Mouse (Mus musculus): ENCODE data around the gene Jmjd8. TPM values are rescaled to one million over a fixed set of nuclear protein-coding genes. Genes with fewer than 3 reads are reported as not detected.
"Not testable (repeated sequence)": the region's sequence is repeated elsewhere in the genome, so short reads cannot be mapped to it uniquely, and the experiment has no call there.

Gene Jmjd8
- polyA plus RNA-seq, 1 experiment = 47.3 TPM

DNA sequence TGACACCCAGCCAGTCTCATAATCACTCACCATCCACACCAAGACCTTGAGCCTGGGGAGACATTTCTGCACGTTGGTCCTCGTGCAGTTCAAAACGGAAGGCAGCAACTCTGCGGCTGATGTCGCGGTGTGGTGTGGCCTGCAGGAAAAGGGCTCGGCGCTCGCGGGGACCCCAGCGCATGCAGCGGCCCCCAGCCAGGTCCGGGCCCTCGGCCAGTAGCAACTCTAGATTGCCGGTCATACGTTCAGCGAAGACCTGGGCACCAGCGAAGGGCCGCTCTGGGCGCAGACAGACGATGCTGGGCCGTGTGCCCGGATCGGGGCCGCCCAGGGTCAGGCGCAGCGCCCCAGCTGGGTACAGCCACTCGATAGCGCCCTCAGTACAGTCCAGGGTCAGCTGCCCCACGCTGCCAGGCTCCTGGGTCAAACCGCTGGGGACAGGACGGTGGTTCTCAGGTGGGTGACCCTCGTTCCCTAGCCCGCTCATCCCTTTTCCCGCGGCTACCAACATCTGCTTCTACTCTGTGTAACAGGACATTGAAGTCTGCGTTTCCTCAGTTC, 32.4 kb upstream of the Jmjd8 start:
- H3K36me3 ChIP-seq (ENCODE audit: control insufficient read depth, insufficient read depth, low read length) = no peaks in the 10 kb centered on the region
- peak overlapping the region; percentile 69 for H3K4me3 ChIP-seq (ENCODE audit: low read depth, low read length)
- H3K27ac ChIP-seq (ENCODE audit: insufficient read depth, low read depth, low read length) = no peak overlapping the region
- H3K4me1 ChIP-seq (ENCODE audit: control insufficient read depth, insufficient read depth, insufficient read length, low read length) = peaks cover 16% of the 10 kb centered on the region
- no peak for TF ChIP-seq POLR2A (IDR thresholded peaks at IDR 0.05; ENCODE audit: low read depth, low read length)
- TF ChIP-seq CTCF (IDR thresholded peaks at IDR 0.05; ENCODE audit: extremely low read depth, insufficient read length, insufficient replicate concordance, low read depth, low read length) = no peak
- no peaks in the 10 kb centered on the region for H3K27me3 ChIP-seq (ENCODE audit: control insufficient read depth, insufficient read depth, low read length)
- WGBS = 6% methylated on average over 37 of the region's 37 CpGs

DNA sequence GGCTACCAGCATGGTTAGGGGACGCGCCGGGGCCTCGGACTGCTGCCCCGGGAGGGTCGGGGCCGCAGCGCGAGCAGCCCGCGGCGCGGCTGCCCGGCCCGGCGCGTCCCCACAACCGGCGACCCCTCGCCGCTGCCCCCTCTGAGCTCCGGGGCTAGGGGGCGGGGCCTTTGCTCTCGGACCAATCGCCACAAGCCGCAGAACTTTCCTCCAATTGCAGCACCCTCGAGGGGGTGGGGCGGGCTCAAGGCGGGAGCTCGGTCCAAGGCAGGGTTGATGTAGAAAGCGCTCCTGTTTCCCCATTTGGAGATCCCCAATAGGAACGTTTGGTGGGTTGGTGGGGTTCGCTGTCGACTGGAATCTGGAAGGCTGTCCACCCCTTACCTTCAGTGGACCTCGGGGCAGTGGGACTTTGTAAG, 31.7 kb upstream of the Jmjd8 start, which contains the start of gene Metrn:
TSS of gene Metrn (minus strand) at position 186 of the 419 bp plus-strand sequence.
- TF ChIP-seq CTCF (IDR thresholded peaks at IDR 0.05; ENCODE audit: extremely low read depth, insufficient read length, insufficient replicate concordance, low read depth, low read length) = no peak
- no peak for TF ChIP-seq POLR2A (IDR thresholded peaks at IDR 0.05; ENCODE audit: low read depth, low read length)
- H3K4me3 ChIP-seq (ENCODE audit: low read depth, low read length) = peak within 1 kb of the TSS; percentile 69
- no peaks in the 10 kb centered on the region for H3K36me3 ChIP-seq (ENCODE audit: control insufficient read depth, insufficient read depth, low read length)
- peaks cover 13% of the 10 kb centered on the region for H3K4me1 ChIP-seq (ENCODE audit: control insufficient read depth, insufficient read depth, insufficient read length, low read length)
- under 1% methylated on average over 35 of the region's 35 CpGs for WGBS
- no peak within 1 kb of the TSS for H3K27ac ChIP-seq (ENCODE audit: insufficient read depth, low read depth, low read length)
- H3K27me3 ChIP-seq (ENCODE audit: control insufficient read depth, insufficient read depth, low read length) = no peaks in the 10 kb centered on the region

DNA sequence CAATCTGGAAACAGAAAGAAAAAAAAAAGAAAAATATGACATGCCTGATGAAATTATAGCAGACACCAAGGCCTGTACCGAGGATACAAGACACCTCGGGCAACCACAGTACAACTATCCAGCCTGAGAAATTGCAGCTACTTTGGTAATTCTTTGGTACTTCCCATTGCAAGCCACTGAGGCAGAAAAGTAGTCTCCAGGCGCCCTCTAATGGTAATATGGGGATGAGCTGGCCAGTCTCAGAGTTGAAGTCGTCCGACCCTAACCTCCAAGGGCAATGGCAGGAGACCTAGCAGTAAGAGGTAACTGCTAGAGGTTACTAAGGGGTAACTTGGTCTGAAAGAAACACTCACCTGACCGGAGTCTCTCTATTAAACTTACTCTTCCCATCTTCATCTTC, 27.6 kb upstream of the Jmjd8 start:
- WGBS = 5% methylated on average over 6 of the region's 6 CpGs
- no peak overlapping the region for H3K27ac ChIP-seq (ENCODE audit: insufficient read depth, low read depth, low read length)

DNA sequence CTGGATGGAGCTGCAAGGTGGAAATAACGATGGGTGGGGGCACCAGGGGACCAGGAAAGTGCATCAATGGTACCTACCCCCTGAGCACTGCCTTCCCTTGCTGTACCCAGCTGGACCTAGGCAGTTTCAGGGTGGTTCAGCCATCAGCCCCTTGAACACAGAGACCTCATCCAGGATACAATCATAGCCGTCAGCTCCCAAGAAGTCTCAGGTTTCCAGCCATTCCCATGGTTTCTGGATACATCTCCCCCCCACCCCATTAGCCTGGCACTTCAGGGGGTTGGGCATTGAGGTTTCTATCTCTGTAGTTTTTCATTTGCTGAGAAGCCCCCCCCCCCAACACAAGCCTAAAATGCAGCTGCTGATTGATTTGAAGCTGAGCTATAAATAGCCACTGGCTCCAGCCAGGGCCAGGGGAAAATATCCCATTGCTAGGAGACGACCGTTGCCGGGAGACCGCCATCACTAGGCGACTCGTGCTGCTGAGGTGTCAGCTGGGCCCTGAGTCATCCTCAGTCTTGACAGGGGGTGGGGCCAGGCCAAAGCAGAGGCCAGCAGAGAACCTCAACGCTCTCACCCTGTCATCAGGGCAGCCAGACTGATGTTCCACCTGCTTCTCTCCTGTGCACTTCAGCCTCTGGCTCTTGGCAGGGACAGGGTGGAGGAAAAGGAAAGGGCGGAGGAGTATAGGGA, 25.7 kb upstream of the Jmjd8 start:
- WGBS = 8% methylated on average over 10 of the region's 10 CpGs
- no peak for TF ChIP-seq POLR2A (IDR thresholded peaks at IDR 0.05; ENCODE audit: low read depth, low read length)
- TF ChIP-seq CTCF (IDR thresholded peaks at IDR 0.05; ENCODE audit: extremely low read depth, insufficient read length, insufficient replicate concordance, low read depth, low read length) = no peak

More for the DNA sequence above, 27.6 kb upstream of the Jmjd8 start:
- Histone ChIP-seq H3K27me3 (ENCODE audit: control insufficient read depth, insufficient read depth, low read length) (0 out of 2 replicates have a peak, but pooled peaks cover 8% of the 10 kb centered on the region), H3K4me3 (ENCODE audit: low read depth, low read length) (no peak overlapping the region), H3K4me1 (ENCODE audit: control insufficient read depth, insufficient read depth, insufficient read length, low read length) (peaks cover 5% of the 10 kb centered on the region), H3K36me3 (ENCODE audit: control insufficient read depth, insufficient read depth, low read length) (no peaks in the 10 kb centered on the region)
- no peak for TF ChIP-seq POLR2A (IDR thresholded peaks at IDR 0.05; ENCODE audit: low read depth, low read length)
- TF ChIP-seq CTCF (IDR thresholded peaks at IDR 0.05; ENCODE audit: extremely low read depth, insufficient read length, insufficient replicate concordance, low read depth, low read length) = peak; percentile 78; the same call in 1 of the 2 replicates

DNA sequence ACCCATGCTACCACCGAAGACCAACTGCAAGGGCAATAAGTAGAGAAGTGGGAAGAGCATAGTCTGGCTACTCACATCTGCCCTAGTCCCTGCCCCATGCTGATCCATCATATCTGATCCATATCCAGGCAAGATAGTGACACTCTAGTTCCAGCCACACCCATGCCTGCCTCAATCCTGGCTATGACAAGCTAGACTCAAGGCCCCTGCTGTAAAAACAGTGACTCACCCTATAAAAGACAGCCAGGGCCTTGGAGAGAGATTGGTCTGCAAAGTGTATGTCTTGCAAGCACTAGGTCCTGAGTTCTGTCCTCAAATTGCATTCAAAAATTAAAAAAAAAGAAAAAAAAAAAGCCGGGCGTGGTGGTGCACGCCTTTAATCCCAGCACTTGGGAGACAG, 22.2 kb upstream of the Jmjd8 start:
- no peak overlapping the region for H3K4me3 ChIP-seq (ENCODE audit: low read depth, low read length)
- H3K27me3 ChIP-seq (ENCODE audit: control insufficient read depth, insufficient read depth, low read length) = peaks cover 24% of the 10 kb centered on the region
- H3K4me1 ChIP-seq (ENCODE audit: control insufficient read depth, insufficient read depth, insufficient read length, low read length) = peaks cover 3% of the 10 kb centered on the region
- no peaks in the 10 kb centered on the region for H3K36me3 ChIP-seq (ENCODE audit: control insufficient read depth, insufficient read depth, low read length)
- no peak overlapping the region for H3K27ac ChIP-seq (ENCODE audit: insufficient read depth, low read depth, low read length)
- WGBS = 69% methylated on average over 4 of the region's 4 CpGs
- TF ChIP-seq POLR2A (IDR thresholded peaks at IDR 0.05; ENCODE audit: low read depth, low read length) (no peak), CTCF (IDR thresholded peaks at IDR 0.05; ENCODE audit: extremely low read depth, insufficient read length, insufficient replicate concordance, low read depth, low read length) (no peak)

More for the DNA sequence above, 25.7 kb upstream of the Jmjd8 start:
- Histone ChIP-seq H3K27ac (ENCODE audit: insufficient read depth, low read depth, low read length) (no peak overlapping the region), H3K4me1 (ENCODE audit: control insufficient read depth, insufficient read depth, insufficient read length, low read length) (no peaks in the 10 kb centered on the region), H3K36me3 (ENCODE audit: control insufficient read depth, insufficient read depth, low read length) (no peaks in the 10 kb centered on the region), H3K27me3 (ENCODE audit: control insufficient read depth, insufficient read depth, low read length) (0 out of 2 replicates have a peak, but pooled peaks cover 8% of the 10 kb centered on the region), H3K4me3 (ENCODE audit: low read depth, low read length) (no peak overlapping the region)

DNA sequence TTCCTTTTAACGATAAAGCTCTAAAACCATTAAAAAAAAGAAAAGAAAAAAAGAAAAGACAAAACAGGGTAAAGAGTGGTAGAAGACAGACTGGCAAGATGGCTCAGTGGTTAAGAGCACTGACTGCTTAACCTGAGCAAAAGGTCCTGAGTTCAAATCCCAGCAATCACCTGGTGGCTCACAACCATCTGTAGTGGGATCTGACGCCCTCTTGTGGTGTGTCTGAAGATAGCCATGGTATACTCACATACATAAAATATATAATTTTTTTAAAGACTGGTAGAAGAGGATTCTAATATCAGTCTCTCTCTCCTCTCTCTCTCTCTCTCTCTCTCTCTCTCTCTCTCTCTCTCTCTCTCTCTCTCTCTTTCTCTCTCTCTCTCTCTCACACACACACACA, 21.2 kb upstream of the Jmjd8 start:
- H3K4me1 ChIP-seq (ENCODE audit: control insufficient read depth, insufficient read depth, insufficient read length, low read length); H3K27ac ChIP-seq (ENCODE audit: insufficient read depth, low read depth, low read length); H3K4me3 ChIP-seq (ENCODE audit: low read depth, low read length); H3K36me3 ChIP-seq (ENCODE audit: control insufficient read depth, insufficient read depth, low read length): not testable (repeated sequence)
- 36% methylated on average over 2 of the region's 2 CpGs for WGBS
- peaks cover 24% of the 10 kb centered on the region for H3K27me3 ChIP-seq (ENCODE audit: control insufficient read depth, insufficient read depth, low read length)

DNA sequence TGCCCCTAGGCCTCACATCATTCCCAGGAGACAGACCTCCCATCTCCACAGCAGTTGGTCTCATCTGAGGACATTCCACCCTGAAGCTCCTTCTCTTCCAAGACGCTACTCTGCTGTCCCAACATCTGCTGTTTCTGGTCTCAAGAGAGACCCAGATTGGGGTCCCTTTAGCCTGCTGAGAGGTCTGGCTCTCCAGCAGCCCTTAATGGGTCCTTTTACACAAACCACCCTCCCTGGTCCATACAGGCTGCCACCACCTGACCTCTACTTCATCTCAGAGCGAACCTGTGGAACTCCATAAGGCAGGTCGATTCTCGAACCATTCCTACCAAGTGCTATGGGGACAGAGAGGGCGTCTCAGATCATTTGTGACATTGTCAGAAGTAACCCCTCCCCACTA, 20.6 kb upstream of the Jmjd8 start:
- 44% methylated on average over 5 of the region's 5 CpGs for WGBS
- Histone ChIP-seq H3K4me1 (ENCODE audit: control insufficient read depth, insufficient read depth, insufficient read length, low read length) (peaks cover 3% of the 10 kb centered on the region), H3K4me3 (ENCODE audit: low read depth, low read length) (no peak overlapping the region), H3K27me3 (ENCODE audit: control insufficient read depth, insufficient read depth, low read length) (peaks cover 19% of the 10 kb centered on the region), H3K36me3 (ENCODE audit: control insufficient read depth, insufficient read depth, low read length) (no peaks in the 10 kb centered on the region), H3K27ac (ENCODE audit: insufficient read depth, low read depth, low read length) (no peak overlapping the region)
- TF ChIP-seq CTCF (IDR thresholded peaks at IDR 0.05; ENCODE audit: extremely low read depth, insufficient read length, insufficient replicate concordance, low read depth, low read length) = no peak
- no peak for TF ChIP-seq POLR2A (IDR thresholded peaks at IDR 0.05; ENCODE audit: low read depth, low read length)

Data from small intestine, adult 2 months (tissue).